Mouse (Mus musculus) hindbrain, embryonic 15.5 days (tissue): ENCODE results near the gene Tdrd1. TPM values are rescaled to one million over a fixed set of nuclear protein-coding genes. Genes with fewer than 3 reads are reported as not detected.

Experiments
- ATAC-seq: fragments of 200-750 bp; cut with Nextera tagmentation; 2 replicates; pipeline ENCODE4 v1.8.0; 2017; ENCODE audit warnings: low read depth, moderate number of reproducible peaks, moderate TSS enrichment; ENCODE audit not compliant: low FRiP score
- H3K27ac ChIP-seq: fragments of 300-500 bp; sonication (generic); replicated peaks from 2 replicates; pipeline ENCODE4 v1.5.1; 2015; ENCODE audit warnings: mild to moderate bottlenecking, inconsistent platforms
- H3K27me3 ChIP-seq: fragments of 300-500 bp; sonication (generic); 2 replicates; pipeline ENCODE4 v1.6.1; 2015; ENCODE audit warnings: control low read depth, inconsistent platforms
- H3K36me3 ChIP-seq: fragments of 300-500 bp; sonication (generic); 2 replicates; pipeline ENCODE4 v1.6.1; 2015; ENCODE audit warnings: control low read depth, inconsistent platforms
- H3K4me1 ChIP-seq: fragments of 300-500 bp; sonication (generic); replicated peaks from 2 replicates; pipeline ENCODE4 v1.6.1; 2015; ENCODE audit warnings: control low read depth, inconsistent platforms
- H3K4me2 ChIP-seq: fragments of 300-500 bp; sonication (generic); 2 replicates; pipeline ENCODE4 v1.6.1; 2015; ENCODE audit warnings: moderate library complexity, mild to moderate bottlenecking, inconsistent platforms
- H3K4me3 ChIP-seq: fragments of 300-500 bp; sonication (generic); 2 replicates; pipeline ENCODE4 v1.5.1; 2015; ENCODE audit warnings: mild to moderate bottlenecking, inconsistent platforms
- H3K9ac ChIP-seq: fragments of 300-500 bp; sonication (generic); 2 replicates; pipeline ENCODE4 v1.6.1; 2015; ENCODE audit warnings: inconsistent platforms
- H3K9me3 ChIP-seq: fragments of 300-500 bp; sonication (generic); 2 replicates; pipeline ENCODE4 v1.6.1; 2016; ENCODE audit warnings: control low read depth, inconsistent platforms
- WGBS: fragments of 180-500 bp; shearing (Covaris S2); methylation state at CpG from one replicate; pipeline ENCODE4 v1.1.7; 2015; 5-methylcytosine and 5-hydroxymethylcytosine counted together
- polyA plus RNA-seq: library from polyadenylated mRNA; unstranded; fragments of >200 nt; fragmentation: Nextera tagmentation; extraction: Ambion mirVana; gene quantifications from 2 replicates; pipeline ENCODE4 v1.2.1, GENCODE M21; 2015

Tdrd1 gene
- polyA plus RNA-seq, 1 experiment from 2014 or later, result 1.1 TPM

DNA sequence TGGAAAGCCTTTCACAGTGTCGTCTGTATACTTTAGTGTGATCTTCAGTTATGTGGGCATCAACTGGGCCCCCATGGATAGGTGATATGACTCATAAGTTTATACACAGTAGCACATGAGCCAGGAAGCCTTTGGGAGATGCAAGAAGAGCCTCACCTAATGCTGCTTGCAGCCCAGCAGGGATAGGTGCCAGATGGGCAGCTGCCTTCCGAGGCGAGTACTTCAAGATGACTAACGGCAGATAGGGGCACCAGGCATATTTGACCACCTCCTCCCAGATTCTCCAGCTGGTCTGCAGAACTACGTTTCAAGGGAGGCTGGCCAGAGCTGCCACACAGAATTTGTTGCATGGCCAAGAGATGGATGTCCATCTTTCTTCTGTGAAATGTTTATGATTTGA lies 67.3 kb downstream of the Tdrd1 start:
- Histone ChIP-seq H3K27me3 (no peaks in the 10 kb centered on the region), H3K9ac (no peak overlapping the region), H3K4me1 (no peaks in the 10 kb centered on the region), H3K4me2 (no peak overlapping the region), H3K36me3 (no peaks in the 10 kb centered on the region), H3K4me3 (no peak overlapping the region), H3K27ac (no peak overlapping the region), H3K9me3 (no peaks in the 10 kb centered on the region)
- WGBS, result 77% methylated on average over 5 of the region's 5 CpGs
- no peak for ATAC-seq

DNA sequence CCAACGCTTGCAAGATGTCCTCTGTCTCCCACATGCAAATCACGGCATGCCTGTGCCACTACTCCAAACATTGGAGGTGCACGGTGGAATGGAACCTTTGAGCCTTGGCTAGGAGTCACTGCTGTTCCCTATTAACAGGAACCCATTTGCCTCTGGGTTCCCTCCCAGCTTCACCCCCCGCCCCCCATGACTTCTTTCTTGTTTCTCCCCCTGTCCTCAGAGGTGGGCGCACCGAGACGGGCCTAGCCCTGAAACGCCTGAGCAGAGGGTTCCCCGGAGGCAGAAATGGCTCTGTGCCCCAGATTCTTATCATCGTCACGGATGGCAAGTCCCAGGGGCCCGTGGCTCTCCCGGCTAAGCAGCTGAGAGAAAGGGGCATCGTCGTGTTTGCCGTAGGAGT lies 71.6 kb downstream of the Tdrd1 start:
- WGBS, result 77% methylated on average over 16 of the region's 16 CpGs

DNA sequence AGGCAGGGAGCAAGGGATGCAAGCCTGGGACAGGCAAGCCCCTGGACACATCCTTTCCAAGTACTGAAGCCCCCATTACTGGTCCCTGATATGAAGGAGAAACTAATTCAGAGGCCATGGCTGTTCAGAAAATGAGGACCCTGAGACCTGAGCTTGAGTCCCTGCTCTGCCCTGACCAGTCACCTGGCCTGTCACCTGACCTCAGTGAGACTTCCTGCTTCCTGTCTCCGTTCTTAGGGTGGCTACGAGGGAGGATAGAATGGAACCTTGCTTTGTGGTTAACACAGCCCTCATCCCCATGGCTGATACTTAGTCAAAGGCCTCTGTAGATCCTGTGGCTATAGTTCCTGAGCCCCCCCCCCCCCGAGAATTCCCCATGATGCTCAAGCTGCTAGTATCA lies 78.1 kb downstream of the Tdrd1 start:
- Histone ChIP-seq H3K4me3 (no peak overlapping the region), H3K9me3 (no peaks in the 10 kb centered on the region), H3K27ac (no peak overlapping the region), H3K36me3 (no peaks in the 10 kb centered on the region), H3K9ac (no peak overlapping the region), H3K4me2 (no peak overlapping the region), H3K27me3 (no peaks in the 10 kb centered on the region), H3K4me1 (no peaks in the 10 kb centered on the region)
- ATAC-seq, result no peak
- 80% methylated on average over 3 of the region's 3 CpGs for WGBS

More for the DNA sequence above, 71.6 kb downstream of the Tdrd1 start:
- Histone ChIP-seq H3K9ac (no peak overlapping the region), H3K36me3 (no peaks in the 10 kb centered on the region), H3K27me3 (no peaks in the 10 kb centered on the region), H3K4me2 (no peak overlapping the region), H3K4me1 (no peaks in the 10 kb centered on the region), H3K27ac (no peak overlapping the region), H3K4me3 (no peak overlapping the region), H3K9me3 (no peaks in the 10 kb centered on the region)
- ATAC-seq, result no peak

DNA sequence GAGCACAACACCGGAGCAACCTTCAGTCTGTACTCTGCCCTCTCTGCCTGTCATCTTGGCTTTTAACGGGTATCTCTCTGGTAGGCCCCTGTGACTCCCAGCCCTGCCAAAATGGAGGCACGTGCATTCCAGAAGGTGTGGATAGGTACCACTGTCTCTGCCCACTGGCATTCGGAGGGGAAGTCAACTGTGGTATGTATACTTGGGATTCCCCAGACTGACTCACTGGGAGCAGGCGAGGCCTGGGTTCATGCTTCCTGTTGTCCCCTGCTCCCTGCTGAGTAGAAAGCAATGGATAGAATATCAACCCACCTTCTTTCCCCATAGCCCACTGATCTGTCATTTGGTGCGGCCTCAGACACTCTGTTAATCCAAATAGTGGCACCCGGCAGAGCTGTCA lies 79.4 kb downstream of the Tdrd1 start:
- WGBS, result 84% methylated on average over 7 of the region's 7 CpGs

DNA sequence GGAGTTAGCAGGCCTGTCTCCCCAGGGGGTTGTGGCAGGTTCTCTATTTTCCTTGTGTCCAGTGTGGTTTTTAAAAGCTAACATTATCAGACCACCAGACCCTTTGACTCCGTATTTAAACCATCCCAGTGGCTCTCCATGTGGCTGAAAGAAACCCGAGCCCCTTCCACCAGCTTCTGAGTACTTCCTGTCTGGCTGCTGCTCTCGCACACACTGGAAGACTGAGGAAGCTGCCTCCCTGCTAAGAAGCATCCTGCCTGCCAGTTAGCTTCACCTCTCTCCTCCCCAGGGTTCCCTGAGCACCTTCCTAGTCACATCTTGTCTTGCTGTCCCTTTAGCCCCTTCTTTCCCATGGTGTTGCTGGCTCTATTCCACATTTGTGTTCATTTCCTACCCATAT lies 81.8 kb downstream of the Tdrd1 start:
- Histone ChIP-seq H3K4me3 (no peak overlapping the region), H3K4me1 (no peaks in the 10 kb centered on the region), H3K9me3 (no peaks in the 10 kb centered on the region), H3K27me3 (no peaks in the 10 kb centered on the region), H3K4me2 (no peak overlapping the region), H3K9ac (no peak overlapping the region), H3K36me3 (no peaks in the 10 kb centered on the region), H3K27ac (no peak overlapping the region)
- WGBS, result 67% methylated on average over 3 of the region's 3 CpGs
- no peak for ATAC-seq

More for the DNA sequence above, 79.4 kb downstream of the Tdrd1 start:
- Histone ChIP-seq H3K9me3 (no peaks in the 10 kb centered on the region), H3K27me3 (no peaks in the 10 kb centered on the region), H3K9ac (no peak overlapping the region), H3K4me2 (no peak overlapping the region), H3K4me3 (no peak overlapping the region), H3K27ac (no peak overlapping the region), H3K36me3 (no peaks in the 10 kb centered on the region), H3K4me1 (no peaks in the 10 kb centered on the region)
- ATAC-seq, result no peak

DNA sequence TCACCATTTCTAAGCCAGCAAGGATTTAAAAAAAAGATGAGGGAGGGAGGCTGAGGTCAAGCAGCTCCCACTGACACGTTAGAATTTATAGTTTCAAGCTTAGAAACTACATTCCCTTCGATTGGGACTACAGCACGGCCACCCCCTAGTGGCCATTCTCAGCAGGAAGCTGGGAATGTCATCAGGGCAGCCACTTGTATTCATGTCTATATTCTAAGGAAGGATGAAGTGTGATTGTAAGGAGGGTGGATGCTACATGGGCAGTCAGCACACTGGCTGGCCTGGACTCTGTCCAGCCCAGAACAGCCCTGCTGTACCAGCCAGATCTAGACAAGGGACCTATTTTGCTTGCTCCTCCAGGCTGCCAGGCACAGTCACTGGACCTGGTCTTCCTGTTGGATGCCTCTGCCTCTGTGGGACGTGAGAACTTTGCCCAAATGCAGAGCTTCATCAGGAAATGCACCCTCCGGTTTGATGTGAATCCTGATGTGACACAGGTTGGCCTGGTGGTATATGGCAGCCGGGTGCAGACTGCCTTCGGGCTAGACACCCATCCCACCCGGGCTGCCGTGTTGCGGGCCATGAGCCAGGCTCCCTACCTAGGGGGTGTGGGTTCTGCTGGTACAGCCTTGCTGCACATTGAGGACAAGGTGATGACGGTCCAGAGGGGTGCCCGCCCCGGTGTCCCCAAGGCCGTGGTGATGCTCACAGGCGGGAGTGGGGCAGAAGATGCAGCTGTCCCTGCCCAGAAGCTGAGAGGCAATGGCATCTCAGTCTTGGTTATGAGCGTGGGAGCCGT lies 82.7 kb downstream of the Tdrd1 start:
- WGBS, result 78% methylated on average over 17 of the region's 17 CpGs
- Histone ChIP-seq H3K36me3 (no peaks in the 10 kb centered on the region), H3K9ac (no peak overlapping the region), H3K4me1 (no peaks in the 10 kb centered on the region), H3K4me2 (no peak overlapping the region), H3K27me3 (no peaks in the 10 kb centered on the region), H3K4me3 (no peak overlapping the region), H3K9me3 (no peaks in the 10 kb centered on the region), H3K27ac (no peak overlapping the region)
- peak; percentile 46 for ATAC-seq

DNA sequence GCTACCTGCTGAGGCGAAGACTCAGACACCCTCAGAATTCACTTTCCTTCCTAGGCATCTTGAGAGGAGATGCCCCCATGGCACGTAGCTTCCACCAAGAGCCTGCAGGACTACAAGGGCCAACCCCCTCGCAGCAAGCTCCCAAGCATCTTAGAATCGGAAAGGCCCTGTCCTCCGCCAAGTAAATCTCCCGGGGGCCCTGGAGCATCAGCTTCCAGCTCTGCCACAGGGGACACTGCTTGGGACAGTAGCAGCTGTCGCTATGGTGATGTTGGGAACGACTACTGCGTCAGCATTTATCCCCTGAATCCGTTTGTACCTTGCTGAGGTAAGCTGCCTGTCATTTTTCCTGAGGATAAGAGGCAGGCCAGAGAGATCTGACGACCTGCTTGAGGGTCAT lies 84.6 kb downstream of the Tdrd1 start:
- H3K27ac ChIP-seq, result no peak overlapping the region
- H3K4me3 ChIP-seq, result no peak overlapping the region
- no peak overlapping the region for H3K4me2 ChIP-seq
- no peaks in the 10 kb centered on the region; the same call in 1 of the 2 replicates for H3K36me3 ChIP-seq
- no peak overlapping the region for H3K9ac ChIP-seq
- no peaks in the 10 kb centered on the region for H3K4me1 ChIP-seq
- 44% methylated on average over 11 of the region's 11 CpGs for WGBS
- no peak for ATAC-seq
- H3K27me3 ChIP-seq, result no peaks in the 10 kb centered on the region
- H3K9me3 ChIP-seq, result no peaks in the 10 kb centered on the region

DNA sequence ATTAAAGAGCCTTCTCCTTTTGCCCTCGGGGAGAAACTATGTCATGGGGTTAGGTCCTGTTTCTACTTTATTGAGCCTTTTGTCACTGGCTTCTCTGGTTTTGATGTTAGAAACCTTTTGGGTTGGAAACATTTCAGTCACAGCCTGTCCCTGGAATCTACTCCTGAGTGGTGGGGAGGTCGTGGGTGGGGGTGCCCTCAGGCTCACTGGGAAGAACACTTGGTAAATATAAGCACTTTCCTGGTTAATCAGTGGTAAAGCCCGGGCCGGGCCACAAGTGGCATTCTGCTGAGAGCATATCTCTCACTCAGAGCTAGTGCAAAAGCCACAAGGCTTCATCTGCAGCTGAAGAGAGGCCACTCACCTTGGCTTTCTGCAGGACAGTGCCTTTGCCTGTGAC lies 87.8 kb downstream of the Tdrd1 start:
- no peak for ATAC-seq
- H3K27ac ChIP-seq, result no peak overlapping the region
- H3K9me3 ChIP-seq, result no peaks in the 10 kb centered on the region
- no peak overlapping the region for H3K9ac ChIP-seq
- H3K27me3 ChIP-seq, result no peaks in the 10 kb centered on the region
- H3K4me3 ChIP-seq, result no peak overlapping the region
- no peaks in the 10 kb centered on the region; the same call in 1 of the 2 replicates for H3K36me3 ChIP-seq
- 91% methylated on average over 4 of the region's 4 CpGs for WGBS
- no peaks in the 10 kb centered on the region for H3K4me1 ChIP-seq
- H3K4me2 ChIP-seq, result no peak overlapping the region

DNA sequence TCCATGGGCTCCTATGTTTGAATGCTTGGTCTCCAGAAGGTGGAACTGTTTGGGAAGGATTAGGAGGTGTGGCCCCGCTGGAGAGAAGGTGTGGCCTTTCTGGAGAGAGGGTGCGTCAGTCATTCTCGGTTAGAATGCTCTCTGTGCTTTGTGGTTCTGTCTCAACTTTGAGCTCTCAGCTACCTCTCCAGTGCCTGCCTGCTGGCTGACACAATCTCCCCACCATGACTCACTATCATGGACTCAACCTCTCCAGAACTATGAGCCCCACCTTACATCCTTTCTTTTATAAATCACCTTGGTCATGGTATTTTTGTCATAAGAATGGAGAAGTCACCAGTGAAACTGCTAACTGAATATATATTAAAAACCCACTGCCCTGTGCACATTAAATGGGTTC lies 88.6 kb downstream of the Tdrd1 start:
- Histone ChIP-seq H3K36me3 (no peaks in the 10 kb centered on the region; the same call in 1 of the 2 replicates), H3K27ac (no peak overlapping the region), H3K9ac (no peak overlapping the region), H3K4me1 (no peaks in the 10 kb centered on the region), H3K9me3 (no peaks in the 10 kb centered on the region), H3K27me3 (no peaks in the 10 kb centered on the region), H3K4me2 (no peak overlapping the region), H3K4me3 (no peak overlapping the region)
- 98% methylated on average over 3 of the region's 3 CpGs for WGBS
- no peak for ATAC-seq

DNA sequence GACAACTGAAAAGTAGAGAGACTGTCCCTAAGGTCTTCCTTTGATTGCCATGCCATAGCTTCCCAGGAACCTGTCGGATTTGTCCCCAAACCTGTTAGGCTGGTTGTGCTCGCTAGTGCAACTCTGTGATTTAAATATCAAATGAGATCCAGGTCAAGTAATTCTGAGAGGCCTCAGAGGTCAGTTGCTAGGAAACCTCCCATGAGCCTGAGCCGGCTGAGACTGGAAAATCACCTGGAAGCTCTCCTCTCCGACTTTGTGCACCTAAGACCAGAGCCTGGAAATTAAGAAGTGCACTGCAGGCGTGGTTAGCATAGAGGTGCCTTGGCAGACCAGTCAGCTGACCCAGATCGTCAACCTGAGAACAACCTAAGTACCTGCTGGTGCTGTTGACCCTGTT lies 89.1 kb downstream of the Tdrd1 start:
- WGBS, result 55% methylated on average over 6 of the region's 6 CpGs
- 0 out of 2 replicates have a peak, but pooled peaks cover 4% of the 10 kb centered on the region for H3K4me1 ChIP-seq

More for the DNA sequence above, 89.1 kb downstream of the Tdrd1 start:
- H3K4me3 ChIP-seq, result no peak overlapping the region
- H3K9me3 ChIP-seq, result no peaks in the 10 kb centered on the region
- no peak overlapping the region for H3K4me2 ChIP-seq
- no peak for ATAC-seq
- H3K27me3 ChIP-seq, result no peaks in the 10 kb centered on the region
- no peak overlapping the region for H3K27ac ChIP-seq
- no peaks in the 10 kb centered on the region; the same call in 1 of the 2 replicates for H3K36me3 ChIP-seq
- no peak overlapping the region for H3K9ac ChIP-seq
